Mouse (Mus musculus): Measurements from ENCODE around the gene Gm4301.
"Not testable (repeated sequence)": the region's sequence is repeated elsewhere in the genome, so short reads cannot be mapped to it uniquely, and the experiment has no call there.

The Gm4301 gene

GRCm38 (mm10) chr10:100335376-100335775 is at the start of gene Gm4301:
Gene Gm4301, plus strand, starts transcription at chr10:100335676.
- not testable (repeated sequence) for DNase-seq

- DNase-seq: no peak
These were observed 39.4 kb upstream of the Gm4301 start for GRCm38 (mm10) chr10:100296105-100296504.

DNA sequence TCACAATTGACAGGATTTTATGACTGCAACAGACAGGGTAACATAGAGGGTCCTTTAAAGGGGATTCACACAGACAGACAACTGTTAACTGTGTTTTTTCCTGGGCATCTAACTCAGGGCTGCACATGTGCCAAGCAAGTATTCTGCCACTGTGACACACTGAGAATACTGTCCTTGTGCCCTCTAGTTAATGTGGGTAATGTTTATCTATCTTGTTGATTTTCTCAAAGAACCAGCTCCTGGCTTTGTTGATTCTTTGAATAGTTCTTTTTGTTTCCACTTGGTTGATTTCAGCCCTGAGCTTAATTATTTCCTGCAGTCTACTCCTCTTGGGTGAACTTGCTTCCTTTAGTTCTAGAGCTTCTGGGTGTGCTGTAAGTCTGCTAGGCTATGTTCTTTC is 35.4 kb upstream of the Gm4301 start:
- not testable (repeated sequence) for DNase-seq

DNA sequence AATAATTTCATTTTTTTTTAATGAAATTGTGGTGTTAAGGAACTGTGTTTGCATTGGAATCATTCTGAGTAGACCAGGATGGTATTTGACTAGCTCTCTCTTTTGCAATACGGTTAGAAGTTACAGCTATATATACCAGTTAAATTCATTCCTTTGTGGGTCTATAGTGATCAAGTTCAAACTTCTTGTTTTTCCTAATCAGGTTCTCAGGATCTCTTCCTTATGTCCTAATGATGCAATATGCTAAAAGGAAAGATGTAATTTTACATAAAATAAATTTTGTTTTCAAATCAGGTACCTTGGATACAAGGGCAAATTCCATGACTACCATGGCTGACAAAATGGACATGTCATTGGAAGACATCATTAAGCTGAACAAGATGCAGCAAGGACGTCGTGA is 5.1 kb downstream of the Gm4301 start, which contains the start of gene Gm4302:
Gene Gm4302 (plus strand): TSS at position 301 of the 400 bp plus-strand sequence.
- DNase-seq: not testable (repeated sequence)

DNA sequence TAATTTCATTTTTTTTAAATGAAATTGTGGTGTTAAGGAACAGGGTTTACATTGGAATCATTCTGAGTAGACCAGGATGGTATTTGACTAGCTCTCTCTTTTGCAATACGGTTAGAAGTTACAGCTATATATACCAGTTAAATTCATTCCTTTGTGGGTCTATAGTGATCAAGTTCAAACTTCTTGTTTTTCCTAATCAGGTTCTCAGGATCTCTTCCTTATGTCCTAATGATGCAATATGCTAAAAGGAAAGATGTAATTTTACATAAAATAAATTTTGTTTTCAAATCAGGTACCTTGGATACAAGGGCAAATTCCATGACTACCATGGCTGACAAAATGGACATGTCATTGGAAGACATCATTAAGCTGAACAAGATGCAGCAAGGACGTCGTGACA is 10.2 kb downstream of the Gm4301 start, which contains the start of gene Gm4303:
Gene Gm4303 (plus strand): TSS at position 301 of the 400 bp plus-strand sequence.
- not testable (repeated sequence) for DNase-seq

DNA sequence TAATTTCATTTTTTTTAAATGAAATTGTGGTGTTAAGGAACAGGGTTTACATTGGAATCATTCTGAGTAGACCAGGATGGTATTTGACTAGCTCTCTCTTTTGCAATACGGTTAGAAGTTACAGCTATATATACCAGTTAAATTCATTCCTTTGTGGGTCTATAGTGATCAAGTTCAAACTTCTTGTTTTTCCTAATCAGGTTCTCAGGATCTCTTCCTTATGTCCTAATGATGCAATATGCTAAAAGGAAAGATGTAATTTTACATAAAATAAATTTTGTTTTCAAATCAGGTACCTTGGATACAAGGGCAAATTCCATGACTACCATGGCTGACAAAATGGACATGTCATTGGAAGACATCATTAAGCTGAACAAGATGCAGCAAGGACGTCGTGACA is 15.3 kb downstream of the Gm4301 start, which contains the start of gene Gm4305:
Gene Gm4305 (plus strand): TSS at position 301 of the 400 bp plus-strand sequence.
- DNase-seq: not testable (repeated sequence)

GRCm38 (mm10) chr10:100356841-100357240 is 21.4 kb downstream of the Gm4301 start:
- DNase-seq: not testable (repeated sequence)

DNA sequence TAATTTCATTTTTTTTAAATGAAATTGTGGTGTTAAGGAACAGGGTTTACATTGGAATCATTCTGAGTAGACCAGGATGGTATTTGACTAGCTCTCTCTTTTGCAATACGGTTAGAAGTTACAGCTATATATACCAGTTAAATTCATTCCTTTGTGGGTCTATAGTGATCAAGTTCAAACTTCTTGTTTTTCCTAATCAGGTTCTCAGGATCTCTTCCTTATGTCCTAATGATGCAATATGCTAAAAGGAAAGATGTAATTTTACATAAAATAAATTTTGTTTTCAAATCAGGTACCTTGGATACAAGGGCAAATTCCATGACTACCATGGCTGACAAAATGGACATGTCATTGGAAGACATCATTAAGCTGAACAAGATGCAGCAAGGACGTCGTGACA is 25.6 kb downstream of the Gm4301 start, which contains the start of gene Gm4307:
Gene Gm4307 (plus strand): TSS at position 301 of the 400 bp plus-strand sequence.
- DNase-seq: not testable (repeated sequence)

GRCm38 (mm10) chr10:100382460-100382859 is 47.0 kb downstream of the Gm4301 start, which contains the start of gene Gm4312:
Gene Gm4312, minus strand, starts transcription at chr10:100382560.
- DNase-seq: not testable (repeated sequence)
